Mouse (Mus musculus) liver, embryonic 14.5 days (tissue): ENCODE measurements around the gene Srek1. TPM values are rescaled to one million over a fixed set of nuclear protein-coding genes. Genes with fewer than 3 reads are reported as not detected.

Experiments used
- ATAC-seq: fragments of 200-750 bp; cut with Nextera tagmentation; 2 replicates; pipeline ENCODE4 v1.8.0; 2017; ENCODE audit warnings: moderate number of reproducible peaks, mild to moderate bottlenecking, moderate library complexity; ENCODE audit not compliant: insufficient read depth
- DNase-seq, 3 experiments: peaks; one replicate each; pipeline ENCODE4 v3.0.0-alpha.2; 2012 to 2013; ENCODE audit warnings: low read depth in 3 of 3, low spot score in 3 of 3
- H3K27ac ChIP-seq: fragments of 300-500 bp; sonication (generic); 2 replicates; pipeline ENCODE4 v1.5.1; 2014; ENCODE audit warnings: moderate library complexity, mild to moderate bottlenecking, control low read depth, inconsistent platforms
- H3K27me3 ChIP-seq: fragments of 300-500 bp; sonication (generic); 2 replicates; pipeline ENCODE4 v1.6.1; 2014; ENCODE audit warnings: mild to moderate bottlenecking, low read length, moderate library complexity; ENCODE audit not compliant: control insufficient read depth, insufficient read depth
- H3K36me3 ChIP-seq: fragments of 300-500 bp; sonication (generic); replicated peaks from 2 replicates; pipeline ENCODE4 v1.6.1; 2014; ENCODE audit warnings: low read depth; ENCODE audit not compliant: control insufficient read depth, insufficient read depth
- H3K4me1 ChIP-seq, 2 experiments: fragments of 200-500 bp in 1 of 2; fragments of 300-500 bp in 1 of 2; sonication (generic) in 1 of 2; replicated peaks; 2 replicates each; pipeline ENCODE4 v1.6.1; 2012 to 2014; ENCODE audit warnings: antibody characterized with exemption in 1 of 2, inconsistent platforms in 1 of 2, low read length in 1 of 2; ENCODE audit not compliant: control insufficient read depth in 2 of 2, insufficient read depth in 2 of 2
- H3K4me2 ChIP-seq: fragments of 300-500 bp; sonication (generic); 2 replicates; pipeline ENCODE4 v1.6.1; 2014; ENCODE audit warnings: low read depth, mild to moderate bottlenecking, control low read depth, moderate library complexity
- H3K4me3 ChIP-seq, 2 experiments: fragments of 200-500 bp in 1 of 2; fragments of 300-500 bp in 1 of 2; sonication (generic) in 1 of 2; 2 replicates each; pipeline ENCODE4 v1.5.1; 2012 to 2014; ENCODE audit warnings: low read depth in 2 of 2, low read length in 2 of 2, mild to moderate bottlenecking in 2 of 2, control low read depth in 1 of 2, inconsistent platforms in 1 of 2, moderate library complexity in 1 of 2; ENCODE audit not compliant: insufficient read depth in 1 of 2
- H3K9ac ChIP-seq: fragments of 300-500 bp; sonication (generic); replicated peaks from 2 replicates; pipeline ENCODE4 v1.6.1; 2014; ENCODE audit warnings: mild to moderate bottlenecking, control low read depth, moderate library complexity
- H3K9me3 ChIP-seq: fragments of 300-500 bp; sonication (generic); 2 replicates; pipeline ENCODE4 v1.6.1; 2016; ENCODE audit warnings: low read length, mixed read lengths; ENCODE audit not compliant: control insufficient read depth
- CTCF ChIP-seq: IDR thresholded peaks from 2 replicates; pipeline ENCODE4 v1.5.1; 2016; ENCODE audit warnings: antibody characterized with exemption, low read depth, control low read depth
- EP300 ChIP-seq: IDR thresholded peaks from 2 replicates; pipeline ENCODE4 v1.6.1; 2016; ENCODE audit warnings: antibody characterized with exemption, low read depth
- WGBS: fragments of 180-500 bp; shearing (Covaris S2); extraction: QIAGEN DNeasy Blood & Tissue Kit; methylation state at CpG from one replicate; pipeline ENCODE4 v1.1.7; 2014; ENCODE audit not compliant: insufficient replicate concordance; 5-methylcytosine and 5-hydroxymethylcytosine counted together
- polyA plus RNA-seq, 2 experiments: library from polyadenylated mRNA; depleted of rRNA in 1 of 2; stranded (reverse) in 1 of 2; unstranded in 1 of 2; fragments of >200 nt; fragmentation: Nextera tagmentation in 1 of 2; extraction: Ambion mirVana in 1 of 2; gene quantifications; 2 replicates each; pipeline versions ENCODE4 v1.2.1 to v1.2.3; 2012 to 2014

The Srek1 gene
- polyA plus RNA-seq, 2 experiments, result 14.4 to 16.3 TPM

- H3K9ac ChIP-seq, result no peak overlapping the region
- no peak overlapping the region for H3K27ac ChIP-seq
- DNase-seq (no peak), ATAC-seq (no peak)
- no peaks in the 10 kb centered on the region for H3K27me3 ChIP-seq
- no peak for TF ChIP-seq CTCF
- no peak for TF ChIP-seq EP300
- no peak overlapping the region for H3K4me3 ChIP-seq
- peaks cover 0 to 4% of the 10 kb centered on the region in 2 experiments; a peak in 3 of 4 replicates for H3K4me1 ChIP-seq
- 61% methylated on average over 8 of the region's 8 CpGs for WGBS
- H3K36me3 ChIP-seq, result no peaks in the 10 kb centered on the region
- no peak overlapping the region for H3K4me2 ChIP-seq
- no peaks in the 10 kb centered on the region for H3K9me3 ChIP-seq
Measured at GRCm38 (mm10) chr13:103777126-103777525, 2.7 kb upstream of the Srek1 start.

GRCm38 (mm10) chr13:103773407-103774118 lies 845 bp downstream of the Srek1 start:
- TF ChIP-seq EP300 (no peak), CTCF (no peak)
- Histone ChIP-seq H3K36me3 (no peaks in the 10 kb centered on the region), H3K9ac (peak overlapping the region; percentile 88), H3K4me2 (peak overlapping the region; percentile 80), H3K4me1 (peaks cover 0 to 16% of the 10 kb centered on the region in 2 experiments; a peak in 3 of 4 replicates), H3K27me3 (no peaks in the 10 kb centered on the region), H3K9me3 (no peaks in the 10 kb centered on the region), H3K27ac (peak overlapping the region; percentile 73), H3K4me3 (peak overlapping the region; percentile 66 to 96)
- no peak for DNase-seq
- 1% methylated on average over 36 of the region's 36 CpGs for WGBS
- ATAC-seq, result peak; percentile 60

- peak overlapping the region; percentile 80 for H3K4me2 ChIP-seq
- no peaks in the 10 kb centered on the region for H3K9me3 ChIP-seq
- H3K27ac ChIP-seq, result no peak overlapping the region
- TF ChIP-seq CTCF (no peak), EP300 (no peak)
- 38% methylated on average over 5 of the region's 5 CpGs for WGBS
- no peaks in the 10 kb centered on the region for H3K36me3 ChIP-seq
- H3K4me3 ChIP-seq, result peak overlapping the region; percentile 66 to 96
- no peak for ATAC-seq
- H3K9ac ChIP-seq, result peak overlapping the region; percentile 88
- peaks cover 0 to 16% of the 10 kb centered on the region in 2 experiments; a peak in 3 of 4 replicates for H3K4me1 ChIP-seq
- no peak for DNase-seq
- H3K27me3 ChIP-seq, result no peaks in the 10 kb centered on the region
Measured at GRCm38 (mm10) chr13:103772917-103773316, 1.5 kb downstream of the Srek1 start.

- TF ChIP-seq CTCF (no peak), EP300 (no peak)
- Histone ChIP-seq H3K36me3 (peaks cover 8% of the 10 kb centered on the region), H3K9me3 (no peaks in the 10 kb centered on the region), H3K4me1 (peaks cover 0 to 16% of the 10 kb centered on the region in 2 experiments; a peak in 3 of 4 replicates), H3K9ac (no peak overlapping the region), H3K4me3 (no peak overlapping the region), H3K4me2 (no peak overlapping the region), H3K27me3 (no peaks in the 10 kb centered on the region), H3K27ac (no peak overlapping the region)
- ATAC-seq, result no peak
- no peak for DNase-seq
Measured at GRCm38 (mm10) chr13:103770821-103771220, 3.6 kb downstream of the Srek1 start.

- Histone ChIP-seq H3K4me1 (peaks cover 0 to 16% of the 10 kb centered on the region in 2 experiments; a peak in 3 of 4 replicates), H3K9me3 (no peaks in the 10 kb centered on the region), H3K36me3 (peaks cover 15% of the 10 kb centered on the region), H3K9ac (no peak overlapping the region), H3K4me3 (no peak overlapping the region), H3K27me3 (no peaks in the 10 kb centered on the region), H3K27ac (no peak overlapping the region), H3K4me2 (no peak overlapping the region)
- 50% methylated on average over 5 of the region's 5 CpGs for WGBS
- ATAC-seq (no peak), DNase-seq (no peak)
- no peak for TF ChIP-seq CTCF
- no peak for TF ChIP-seq EP300
Measured at GRCm38 (mm10) chr13:103767935-103768334, 6.5 kb downstream of the Srek1 start.
